Mouse (Mus musculus) liver, postnatal 0 days (tissue): ENCODE data around the gene Cacng2. TPM values are rescaled to one million over a fixed set of nuclear protein-coding genes. Genes with fewer than 3 reads are reported as not detected.

ENCODE experiments used
- ATAC-seq: fragments of 200-750 bp; cut with Nextera tagmentation; 2 replicates; pipeline ENCODE4 v1.8.0; 2017; ENCODE audit warnings: mild to moderate bottlenecking, moderate library complexity
- DNase-seq: peaks from one replicate; pipeline ENCODE4 v3.0.0-alpha.2; 2016
- H3K27ac ChIP-seq: fragments of 300-500 bp; sonication (generic); 2 replicates; pipeline ENCODE4 v1.5.1; 2014; ENCODE audit warnings: antibody characterized with exemption, moderate library complexity, mild to moderate bottlenecking, low read depth
- H3K27me3 ChIP-seq: fragments of 300-500 bp; sonication (generic); 2 replicates; pipeline ENCODE4 v1.6.1; 2014; ENCODE audit warnings: low read length, control low read depth, mixed read lengths; ENCODE audit not compliant: insufficient read depth
- H3K36me3 ChIP-seq: fragments of 300-500 bp; sonication (generic); replicated peaks from 2 replicates; pipeline ENCODE4 v1.6.1; 2014; ENCODE audit warnings: mild to moderate bottlenecking, control low read depth, low read length, moderate library complexity, mixed read lengths; ENCODE audit not compliant: insufficient read depth
- H3K4me1 ChIP-seq: fragments of 300-500 bp; sonication (generic); 2 replicates; pipeline ENCODE4 v1.6.1; 2014; ENCODE audit warnings: antibody characterized with exemption, mild to moderate bottlenecking, control low read depth; ENCODE audit not compliant: insufficient read depth
- H3K4me2 ChIP-seq: fragments of 300-500 bp; sonication (generic); 2 replicates; pipeline ENCODE4 v1.6.1; 2014; ENCODE audit warnings: low read depth, mild to moderate bottlenecking, low read length, moderate library complexity, mixed read lengths
- H3K4me3 ChIP-seq: fragments of 300-500 bp; sonication (generic); 2 replicates; pipeline ENCODE4 v1.5.1; 2014; ENCODE audit warnings: low read depth, low read length
- H3K9ac ChIP-seq: fragments of 300-500 bp; sonication (generic); replicated peaks from 2 replicates; pipeline ENCODE4 v1.6.1; 2014; ENCODE audit warnings: mild to moderate bottlenecking, moderate library complexity
- H3K9me3 ChIP-seq: fragments of 300-500 bp; sonication (generic); 2 replicates; pipeline ENCODE4 v1.6.1; 2016; ENCODE audit warnings: mild to moderate bottlenecking, control low read depth, low read length, mixed read lengths
- CTCF ChIP-seq: sonication (generic); IDR thresholded peaks from 2 replicates; pipeline ENCODE4 v1.5.1; 2016; ENCODE audit warnings: antibody characterized with exemption, low read depth
- EP300 ChIP-seq: IDR thresholded peaks from 2 replicates; pipeline ENCODE4 v1.6.1; 2016; ENCODE audit warnings: antibody characterized with exemption, low read depth, mild to moderate bottlenecking
- WGBS: fragments of 180-500 bp; shearing (Covaris S2); extraction: QIAGEN DNeasy Blood & Tissue Kit; methylation state at CpG from one replicate; pipeline ENCODE4 v1.1.7; 2014; ENCODE audit not compliant: insufficient replicate concordance; 5-methylcytosine and 5-hydroxymethylcytosine counted together
- polyA plus RNA-seq: library from polyadenylated mRNA; unstranded; fragments of >200 nt; fragmentation: Nextera tagmentation; extraction: Ambion mirVana; gene quantifications from 2 replicates; pipeline ENCODE4 v1.2.1, GENCODE M21; 2015

Gene Cacng2
- polyA plus RNA-seq, 1 experiment from 2014 or later: not detected

DNA sequence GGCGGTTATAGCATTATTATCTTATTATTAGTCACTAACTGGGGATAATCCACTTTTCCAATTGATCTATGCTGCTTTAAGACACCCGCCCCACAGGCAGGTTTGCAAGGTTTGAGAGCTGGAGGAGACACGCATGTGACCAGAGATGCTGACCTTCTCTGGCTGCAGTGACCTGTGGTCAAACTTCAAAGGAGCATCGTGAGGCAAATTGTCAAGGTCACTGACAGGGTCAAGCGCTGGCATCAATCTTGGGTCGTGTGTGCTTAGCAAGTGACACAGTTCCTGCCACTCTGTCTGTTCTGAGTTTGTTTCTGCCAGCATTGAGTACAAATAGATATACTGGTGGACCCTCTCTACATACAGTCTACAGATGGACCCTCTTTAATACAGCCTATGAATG is 14.8 kb upstream of the Cacng2 start:
- no peak for ATAC-seq
- Histone ChIP-seq H3K27me3 (no peaks in the 10 kb centered on the region), H3K9ac (no peak overlapping the region), H3K4me3 (no peak overlapping the region), H3K4me2 (no peak overlapping the region), H3K27ac (no peak overlapping the region), H3K9me3 (no peaks in the 10 kb centered on the region), H3K36me3 (no peaks in the 10 kb centered on the region), H3K4me1 (no peaks in the 10 kb centered on the region)
- 46% methylated on average over 6 of the region's 6 CpGs for whole genome bisulfite sequencing
- TF ChIP-seq CTCF (no peak), EP300 (no peak)
- no peak for DNase-seq

DNA sequence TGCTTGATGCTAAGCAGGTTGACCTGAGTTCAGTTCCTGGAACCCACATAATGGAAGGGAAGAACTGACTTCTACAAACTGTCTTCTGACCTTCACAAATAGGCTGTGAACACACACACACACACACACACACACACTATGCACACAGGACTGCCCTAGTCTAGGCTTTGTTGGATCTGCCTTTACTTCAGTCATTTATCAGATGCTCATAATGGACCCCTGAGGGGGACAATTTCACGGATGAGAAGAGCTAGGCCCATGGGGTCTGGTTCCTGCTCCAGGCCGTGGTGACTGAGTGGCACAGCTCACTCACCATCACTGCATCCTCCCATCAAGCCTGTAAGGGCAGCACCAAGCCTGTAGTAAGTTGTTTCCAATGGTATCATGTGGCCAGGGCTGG is 13.6 kb upstream of the Cacng2 start:
- ATAC-seq: no peak
- DNase-seq: no peak
- Histone ChIP-seq H3K27me3 (no peaks in the 10 kb centered on the region), H3K4me1 (no peaks in the 10 kb centered on the region), H3K36me3 (no peaks in the 10 kb centered on the region), H3K4me3 (no peak overlapping the region), H3K27ac (no peak overlapping the region), H3K9ac (no peak overlapping the region), H3K9me3 (no peaks in the 10 kb centered on the region), H3K4me2 (no peak overlapping the region)
- no peak for TF ChIP-seq CTCF
- 49% methylated on average over 2 of the region's 2 CpGs for WGBS

DNA sequence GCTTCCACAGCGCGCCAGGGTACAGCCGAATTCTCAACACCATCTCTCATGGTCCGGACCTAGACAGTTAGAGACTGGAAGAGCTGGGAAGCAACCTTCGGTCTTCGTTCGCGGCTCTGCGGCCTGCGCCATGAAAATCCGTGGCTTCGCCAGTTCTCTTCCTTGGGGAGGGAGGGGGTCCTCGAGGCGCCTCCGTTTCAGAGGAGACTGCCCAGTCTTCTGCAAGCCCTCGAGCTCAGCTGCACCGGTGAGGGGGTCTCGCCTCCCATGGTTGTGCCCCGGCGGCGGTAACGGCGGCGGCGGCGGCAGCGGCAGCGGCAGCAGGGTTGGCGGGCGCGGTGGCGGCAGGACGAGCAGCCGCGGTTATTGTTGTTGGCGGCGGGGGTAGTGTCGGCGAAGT is 580 bp downstream of the Cacng2 start:
- Histone ChIP-seq H3K9me3 (no peaks in the 10 kb centered on the region), H3K36me3 (no peaks in the 10 kb centered on the region), H3K27ac (no peak overlapping the region), H3K27me3 (0 out of 2 replicates have a peak, but pooled peaks cover 16% of the 10 kb centered on the region), H3K4me1 (no peaks in the 10 kb centered on the region), H3K4me3 (no peak overlapping the region), H3K4me2 (no peak overlapping the region), H3K9ac (no peak overlapping the region)
- no peak for TF ChIP-seq CTCF
- no peak for TF ChIP-seq EP300
- WGBS: 9% methylated on average over 37 of the region's 39 CpGs
- ATAC-seq: no peak
- DNase-seq: no peak

DNA sequence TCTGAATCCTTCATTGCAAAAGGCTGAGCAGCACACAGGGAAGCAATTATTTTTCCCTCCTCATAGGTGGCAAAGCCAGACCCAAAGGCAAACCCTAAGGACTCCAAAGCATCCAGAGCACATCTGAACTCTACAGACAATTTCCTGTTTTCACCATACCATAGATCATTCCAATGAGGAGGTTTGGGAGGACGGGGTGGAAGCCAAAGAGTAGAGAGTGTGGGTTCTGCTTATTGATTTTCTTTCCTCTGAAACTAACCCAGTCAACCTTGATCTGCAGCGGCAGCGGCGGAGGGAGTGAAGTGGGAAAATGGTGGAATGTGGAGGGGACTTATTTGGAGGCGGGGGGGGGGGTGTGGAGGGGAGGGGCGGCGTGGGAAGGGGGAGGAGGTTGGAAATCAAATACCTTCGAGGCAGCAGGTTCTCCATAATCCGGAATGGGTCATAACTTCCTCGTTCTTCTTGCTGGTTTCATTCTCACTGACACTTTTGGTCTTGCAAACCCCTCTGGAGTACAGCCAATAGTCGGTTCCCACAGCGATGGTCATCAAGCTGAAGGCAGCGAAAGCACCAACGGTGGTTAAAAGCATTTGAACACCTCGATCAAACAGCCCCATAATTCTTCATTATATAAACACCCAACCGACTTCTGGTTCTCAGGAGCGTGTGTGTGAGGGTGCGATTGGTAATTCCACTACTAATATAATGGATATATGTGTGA is 1.4 kb downstream of the Cacng2 start:
- Histone ChIP-seq H3K36me3 (no peaks in the 10 kb centered on the region), H3K4me3 (no peak overlapping the region), H3K4me1 (no peaks in the 10 kb centered on the region), H3K4me2 (no peak overlapping the region), H3K9ac (no peak overlapping the region), H3K9me3 (no peaks in the 10 kb centered on the region), H3K27ac (no peak overlapping the region), H3K27me3 (0 out of 2 replicates have a peak, but pooled peaks cover 16% of the 10 kb centered on the region)
- DNase-seq (no peak), ATAC-seq (no peak)
- 57% methylated on average over 17 of the region's 18 CpGs for WGBS
- TF ChIP-seq EP300 (no peak), CTCF (no peak)

DNA sequence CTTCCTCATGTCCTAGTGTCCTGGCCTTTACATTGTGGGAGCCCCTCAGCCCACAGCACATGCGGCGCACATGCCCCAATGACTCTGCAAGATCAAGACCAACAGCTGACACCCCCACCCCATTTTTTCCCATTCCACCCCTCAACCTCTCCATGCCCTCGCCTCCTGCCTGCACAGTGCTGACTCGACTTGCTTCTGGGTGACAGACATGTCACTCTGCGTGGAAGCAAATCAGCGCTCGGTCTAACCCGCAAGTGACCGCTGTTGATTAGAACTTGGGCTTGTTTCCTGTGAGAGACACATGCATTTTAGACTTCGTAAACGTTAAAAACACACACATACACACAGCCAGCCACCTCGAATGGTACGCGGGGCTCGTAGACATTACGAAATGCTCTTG is 2.1 kb downstream of the Cacng2 start:
- Histone ChIP-seq H3K4me2 (no peak overlapping the region), H3K9me3 (no peaks in the 10 kb centered on the region), H3K36me3 (no peaks in the 10 kb centered on the region), H3K9ac (no peak overlapping the region), H3K27ac (no peak overlapping the region), H3K4me1 (no peaks in the 10 kb centered on the region), H3K4me3 (no peak overlapping the region), H3K27me3 (0 out of 2 replicates have a peak, but pooled peaks cover 16% of the 10 kb centered on the region)
- WGBS: 81% methylated on average over 16 of the region's 16 CpGs
- ATAC-seq (no peak), DNase-seq (no peak)
- TF ChIP-seq CTCF (no peak), EP300 (no peak)

DNA sequence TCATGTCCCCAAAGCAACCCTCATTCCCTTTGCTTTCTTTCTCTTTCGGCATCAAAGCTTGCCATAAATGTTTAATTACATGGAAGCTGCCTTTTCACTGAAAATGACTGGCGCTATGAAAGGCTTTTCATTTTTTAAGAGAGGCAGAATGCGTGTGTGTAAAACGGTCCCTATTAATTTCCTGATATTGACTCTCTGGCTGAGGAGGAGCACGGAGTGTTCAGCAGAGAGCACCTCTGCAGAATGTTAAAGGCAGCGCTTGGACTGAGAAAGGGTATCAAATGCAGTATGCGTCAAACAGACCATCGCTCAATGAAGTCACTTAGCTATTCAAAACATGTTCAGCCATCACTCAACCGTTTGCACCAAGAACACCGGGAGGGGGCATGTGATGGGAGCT is 2.9 kb downstream of the Cacng2 start:
- 85% methylated on average over 10 of the region's 10 CpGs for WGBS
- no peaks in the 10 kb centered on the region for H3K36me3 ChIP-seq
- H3K9ac ChIP-seq: no peak overlapping the region
- no peak for DNase-seq
- no peaks in the 10 kb centered on the region for H3K4me1 ChIP-seq
- H3K27me3 ChIP-seq: 0 out of 2 replicates have a peak, but pooled peaks cover 16% of the 10 kb centered on the region
- no peak for ATAC-seq
- H3K27ac ChIP-seq: no peak overlapping the region
- no peaks in the 10 kb centered on the region for H3K9me3 ChIP-seq
- no peak overlapping the region for H3K4me3 ChIP-seq
- H3K4me2 ChIP-seq: no peak overlapping the region
- TF ChIP-seq EP300 (no peak), CTCF (no peak)

DNA sequence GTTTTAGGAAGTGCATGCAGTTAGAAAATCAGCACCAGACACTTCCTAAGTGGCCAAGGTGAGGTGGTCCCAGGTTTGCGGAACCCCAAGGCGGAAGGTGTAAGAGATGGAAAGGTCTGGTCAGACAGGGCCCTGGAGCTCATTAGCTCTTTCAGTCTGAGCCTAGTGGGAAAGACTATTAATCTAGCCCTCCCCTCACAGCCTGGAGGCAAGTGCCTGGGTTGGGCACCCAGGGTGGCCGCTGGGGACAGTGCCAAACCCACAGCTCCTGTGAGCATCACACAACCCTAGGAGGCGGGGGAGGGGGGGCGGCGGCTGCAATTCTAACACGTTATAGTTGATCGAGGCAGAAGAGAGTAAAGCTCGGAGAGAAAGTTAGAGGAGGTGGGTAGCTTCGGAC is 3.6 kb downstream of the Cacng2 start:
- TF ChIP-seq CTCF: no peak
- TF ChIP-seq EP300: no peak
- ATAC-seq (no peak), DNase-seq (no peak)
- Histone ChIP-seq H3K9me3 (no peaks in the 10 kb centered on the region), H3K27ac (no peak overlapping the region), H3K4me3 (no peak overlapping the region), H3K4me1 (no peaks in the 10 kb centered on the region), H3K4me2 (no peak overlapping the region), H3K27me3 (0 out of 2 replicates have a peak, but pooled peaks cover 16% of the 10 kb centered on the region), H3K36me3 (no peaks in the 10 kb centered on the region), H3K9ac (no peak overlapping the region)
- 74% methylated on average over 10 of the region's 10 CpGs for WGBS
